Mouse (Mus musculus): ENCODE measurements around the gene Primpol. TPM values are rescaled to one million over a fixed set of nuclear protein-coding genes. Genes with fewer than 3 reads are reported as not detected.
A peak's percentile ranks its signal among the peaks of the same experiment; 100 is the strongest.

The Primpol gene
- total RNA-seq, 2 experiments from 2014 or later: 4.6 to 6.1 TPM

GRCm38 (mm10) chr8:46625166-46625565 is 8.2 kb upstream of the Primpol start:
- Histone ChIP-seq H3K27ac (no peak overlapping the region), H3K4me3 (no peak overlapping the region)
- no peak for DNase-seq (ENCODE audit: extremely low spot score in 1 of 2, low spot score in 2 of 2)
- no peak for TF ChIP-seq CTCF (IDR thresholded peaks at IDR 0.05)
- intact Hi-C loops (cut with DNase I): no loop called here

GRCm38 (mm10) chr8:46622446-46623270 is 5.6 kb upstream of the Primpol start:
- no peak; the same call in 1 of the 2 replicates for TF ChIP-seq CTCF (IDR thresholded peaks at IDR 0.05)
- Histone ChIP-seq H3K4me3 (no peak overlapping the region), H3K27ac (no peak overlapping the region)
- DNase-seq (ENCODE audit: extremely low spot score in 1 of 2, low spot score in 2 of 2): no peak
- intact Hi-C loops (cut with DNase I): no loop called here

GRCm38 (mm10) chr8:46618639-46619320 is 1.8 kb upstream of the Primpol start:
- no peak for DNase-seq (ENCODE audit: extremely low spot score in 1 of 2, low spot score in 2 of 2)
- intact Hi-C loops (cut with DNase I): loop anchor here (5.0 kb wide), 2 partner anchors 51 to 66 kb away; partner anchors contain the start of gene Cenpu
- Histone ChIP-seq H3K4me3 (peak overlapping the region; percentile 74), H3K27ac (no peak overlapping the region)
- TF ChIP-seq CTCF (IDR thresholded peaks at IDR 0.05): no peak

- Histone ChIP-seq H3K4me3 (peak overlapping the region; percentile 74), H3K27ac (peak overlapping the region; percentile 66)
- DNase-seq (ENCODE audit: extremely low spot score in 1 of 2, low spot score in 2 of 2): no peak
- no peak for TF ChIP-seq CTCF (IDR thresholded peaks at IDR 0.05)
- intact Hi-C loops (cut with DNase I): loop anchor here (5.0 kb wide), 2 partner anchors 51 to 66 kb away; partner anchors contain the start of gene Cenpu
Observed at GRCm38 (mm10) chr8:46617690-46618620, 943 bp upstream of the Primpol start.

GRCm38 (mm10) chr8:46615936-46616335 is 1.1 kb downstream of the Primpol start:
- Histone ChIP-seq H3K27ac (no peak overlapping the region), H3K4me3 (no peak overlapping the region)
- intact Hi-C loops (cut with DNase I): loop anchor here (5.0 kb wide), 2 partner anchors 49 to 64 kb away; partner anchors contain the start of gene Cenpu
- DNase-seq (ENCODE audit: extremely low spot score in 1 of 2, low spot score in 2 of 2): no peak
- no peak for TF ChIP-seq CTCF (IDR thresholded peaks at IDR 0.05)

- TF ChIP-seq CTCF (IDR thresholded peaks at IDR 0.05): no peak
- no peak for DNase-seq (ENCODE audit: extremely low spot score in 1 of 2, low spot score in 2 of 2)
- Histone ChIP-seq H3K27ac (no peak overlapping the region), H3K4me3 (no peak overlapping the region)
- intact Hi-C loops (cut with DNase I): no loop called here
Observed at GRCm38 (mm10) chr8:46613377-46613776, 3.6 kb downstream of the Primpol start.

GRCm38 (mm10) chr8:46612913-46613312 is 4.1 kb downstream of the Primpol start:
- TF ChIP-seq CTCF (IDR thresholded peaks at IDR 0.05): no peak
- Histone ChIP-seq H3K4me3 (no peak overlapping the region), H3K27ac (no peak overlapping the region)
- DNase-seq (ENCODE audit: extremely low spot score in 1 of 2, low spot score in 2 of 2): no peak
- intact Hi-C loops (cut with DNase I): no loop called here

GRCm38 (mm10) chr8:46611557-46611956 is 5.5 kb downstream of the Primpol start:
- DNase-seq (ENCODE audit: extremely low spot score in 1 of 2, low spot score in 2 of 2): no peak
- intact Hi-C loops (cut with DNase I): no loop called here
- TF ChIP-seq CTCF (IDR thresholded peaks at IDR 0.05): no peak
- Histone ChIP-seq H3K27ac (no peak overlapping the region), H3K4me3 (no peak overlapping the region)

GRCm38 (mm10) chr8:46606930-46607329 is 10.1 kb downstream of the Primpol start:
- no peak for TF ChIP-seq CTCF (IDR thresholded peaks at IDR 0.05)
- Histone ChIP-seq H3K4me3 (no peak overlapping the region), H3K27ac (no peak overlapping the region)
- intact Hi-C loops (cut with DNase I): no loop called here
- no peak for DNase-seq (ENCODE audit: extremely low spot score in 1 of 2, low spot score in 2 of 2)

GRCm38 (mm10) chr8:46603587-46603986 is 13.4 kb downstream of the Primpol start:
- H3K4me3 ChIP-seq: no peak overlapping the region
- no peak for DNase-seq (ENCODE audit: extremely low spot score in 1 of 2, low spot score in 2 of 2)
- no peak for TF ChIP-seq CTCF (IDR thresholded peaks at IDR 0.05)
- intact Hi-C loops (cut with DNase I): no loop called here
- no peak overlapping the region for H3K27ac ChIP-seq

- Histone ChIP-seq H3K27ac (no peak overlapping the region), H3K4me3 (no peak overlapping the region)
- no peak for TF ChIP-seq CTCF (IDR thresholded peaks at IDR 0.05)
- DNase-seq (ENCODE audit: extremely low spot score in 1 of 2, low spot score in 2 of 2): no peak
- intact Hi-C loops (cut with DNase I): no loop called here
Observed at GRCm38 (mm10) chr8:46600959-46601707, 15.9 kb downstream of the Primpol start.

Measured in left cerebral cortex, adult 2 months (tissue).